Mouse (Mus musculus): ENCODE measurements around the gene Mien1.

The Mien1 gene

GRCm38 (mm10) chr11:98435723-98436122 is 3.1 kb downstream of the Mien1 start:
- ATAC-seq (ENCODE audit: insufficient number of reproducible peaks, low FRiP score, low TSS enrichment) = no peak

- no peak for ATAC-seq (ENCODE audit: insufficient number of reproducible peaks, low FRiP score, low TSS enrichment)
Measured at GRCm38 (mm10) chr11:98431743-98432502, 6.9 kb downstream of the Mien1 start.

DNA sequence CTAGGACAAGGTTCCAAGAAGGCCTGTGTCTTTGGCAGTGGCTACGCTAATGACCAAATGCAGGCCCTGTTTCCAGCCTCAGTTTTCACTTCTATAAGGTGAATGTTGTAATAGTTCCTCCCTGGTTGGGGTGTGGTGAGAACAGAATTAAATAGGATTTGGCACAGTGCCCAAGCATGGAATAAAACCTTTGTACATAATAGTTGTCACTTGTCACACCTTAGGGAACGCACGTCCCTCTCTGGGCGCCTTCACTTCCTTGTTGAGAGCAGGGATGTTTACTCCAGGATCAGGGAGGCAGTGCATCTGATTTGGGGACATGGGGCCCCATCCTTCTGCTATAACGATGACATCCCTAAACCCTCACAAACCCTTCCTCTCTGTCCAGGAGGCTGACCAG is 10.4 kb downstream of the Mien1 start:
- ATAC-seq (ENCODE audit: insufficient number of reproducible peaks, low FRiP score, low TSS enrichment) = no peak

- no peak for ATAC-seq (ENCODE audit: insufficient number of reproducible peaks, low FRiP score, low TSS enrichment)
Measured at GRCm38 (mm10) chr11:98426592-98426991, 12.2 kb downstream of the Mien1 start.

DNA sequence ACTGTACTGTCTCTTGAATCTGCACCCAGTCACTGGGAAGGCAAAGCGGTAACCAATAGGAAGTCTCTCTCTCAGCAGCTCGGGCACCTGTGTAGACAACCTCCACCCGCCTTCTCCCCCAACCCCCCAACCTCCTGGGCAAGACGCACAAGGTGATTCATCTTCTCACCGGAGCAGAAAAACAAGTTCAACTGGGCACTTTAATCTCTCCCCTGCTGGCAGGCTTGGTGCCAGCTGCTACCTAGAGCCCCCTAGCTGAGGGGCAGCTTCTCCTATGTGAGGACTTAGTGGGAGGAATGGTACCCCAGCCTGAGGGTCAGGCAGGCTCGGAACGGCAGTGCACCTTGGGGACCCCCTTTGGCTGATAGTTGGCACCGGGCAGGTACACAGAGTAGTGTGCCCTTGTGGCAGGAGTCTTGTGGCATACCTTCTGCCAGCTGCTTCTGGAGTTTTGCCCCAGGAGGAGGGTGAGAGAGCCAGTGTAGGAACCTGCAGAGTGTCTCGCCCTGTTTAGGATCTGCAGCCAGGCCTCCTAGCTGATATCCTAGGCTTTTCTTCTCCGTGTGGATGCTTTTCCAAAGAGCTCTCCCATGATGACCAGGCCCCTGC is 19.7 kb downstream of the Mien1 start:
- no peak for ATAC-seq (ENCODE audit: insufficient number of reproducible peaks, low FRiP score, low TSS enrichment)

- no peak for ATAC-seq (ENCODE audit: insufficient number of reproducible peaks, low FRiP score, low TSS enrichment)
Measured at GRCm38 (mm10) chr11:98418273-98418672, 20.5 kb downstream of the Mien1 start.

DNA sequence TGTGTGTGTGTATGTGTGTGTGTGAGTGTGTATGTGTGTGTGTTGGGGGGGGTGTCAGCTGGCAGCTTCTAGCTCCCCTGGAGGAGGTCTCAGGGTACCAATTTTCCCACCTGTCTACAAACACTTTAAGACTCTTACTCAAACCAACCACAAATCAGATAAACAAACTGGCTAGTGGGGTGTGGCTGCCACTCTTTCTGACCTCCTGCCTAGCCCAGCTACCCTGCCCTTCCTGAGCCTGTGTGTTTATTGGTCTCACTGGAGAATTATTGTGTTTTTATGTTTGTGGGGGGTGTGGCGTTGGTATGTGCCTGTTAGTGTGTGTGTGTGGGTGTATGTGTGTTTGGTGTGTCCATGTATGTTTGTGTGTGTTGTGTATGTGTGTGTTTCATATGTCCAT is 21.7 kb downstream of the Mien1 start:
- no peak for ATAC-seq (ENCODE audit: insufficient number of reproducible peaks, low FRiP score, low TSS enrichment)

DNA sequence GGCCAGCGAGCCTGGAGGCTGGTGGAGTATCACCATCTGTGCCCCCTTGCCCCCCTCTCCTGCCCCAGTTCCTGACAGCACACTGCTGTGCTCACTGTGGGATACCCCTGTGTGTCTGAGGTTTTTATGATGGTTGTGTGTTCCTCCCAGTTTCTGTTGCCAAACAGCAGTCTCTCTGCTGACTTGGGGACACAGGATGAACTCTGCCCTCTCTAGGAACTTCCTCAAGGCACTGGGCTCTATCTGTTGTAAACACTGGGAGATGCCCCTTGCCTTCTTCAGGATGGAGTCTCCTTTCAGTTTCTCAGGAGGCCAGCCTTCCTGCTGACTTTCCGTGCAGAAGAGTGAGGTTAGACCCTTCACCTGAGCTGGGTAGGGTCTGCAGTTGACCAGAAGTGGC is 24.6 kb downstream of the Mien1 start:
- ATAC-seq (ENCODE audit: insufficient number of reproducible peaks, low FRiP score, low TSS enrichment) = no peak

GRCm38 (mm10) chr11:98413731-98414130 is 25.1 kb downstream of the Mien1 start:
- no peak for ATAC-seq (ENCODE audit: insufficient number of reproducible peaks, low FRiP score, low TSS enrichment)

DNA sequence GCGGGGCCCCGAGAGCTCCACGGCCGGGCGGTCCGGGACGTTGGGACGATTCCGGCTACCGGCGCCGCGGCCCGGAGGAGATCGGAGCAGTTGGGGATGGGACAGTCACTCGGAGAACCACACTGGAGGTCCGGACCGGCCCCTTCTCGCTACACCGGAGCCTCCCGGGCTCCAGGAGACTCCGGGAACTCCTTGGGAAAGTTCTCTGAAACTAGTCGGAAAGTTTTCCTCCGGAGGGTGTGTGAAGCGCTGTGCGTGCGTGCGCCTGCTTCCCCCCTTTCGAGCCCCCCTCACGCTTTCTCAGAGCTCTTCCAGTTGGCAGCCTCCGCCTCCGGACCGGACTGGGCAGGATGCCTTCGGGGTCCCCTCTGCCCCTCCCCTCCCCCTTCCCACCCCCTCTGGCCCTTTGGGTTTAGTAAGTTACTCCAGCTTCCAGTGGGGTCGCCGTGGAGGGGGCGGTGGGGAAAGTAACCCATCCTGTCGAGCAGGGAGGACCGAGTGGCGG is 25.9 kb downstream of the Mien1 start:
- ATAC-seq (ENCODE audit: insufficient number of reproducible peaks, low FRiP score, low TSS enrichment) = no peak

DNA sequence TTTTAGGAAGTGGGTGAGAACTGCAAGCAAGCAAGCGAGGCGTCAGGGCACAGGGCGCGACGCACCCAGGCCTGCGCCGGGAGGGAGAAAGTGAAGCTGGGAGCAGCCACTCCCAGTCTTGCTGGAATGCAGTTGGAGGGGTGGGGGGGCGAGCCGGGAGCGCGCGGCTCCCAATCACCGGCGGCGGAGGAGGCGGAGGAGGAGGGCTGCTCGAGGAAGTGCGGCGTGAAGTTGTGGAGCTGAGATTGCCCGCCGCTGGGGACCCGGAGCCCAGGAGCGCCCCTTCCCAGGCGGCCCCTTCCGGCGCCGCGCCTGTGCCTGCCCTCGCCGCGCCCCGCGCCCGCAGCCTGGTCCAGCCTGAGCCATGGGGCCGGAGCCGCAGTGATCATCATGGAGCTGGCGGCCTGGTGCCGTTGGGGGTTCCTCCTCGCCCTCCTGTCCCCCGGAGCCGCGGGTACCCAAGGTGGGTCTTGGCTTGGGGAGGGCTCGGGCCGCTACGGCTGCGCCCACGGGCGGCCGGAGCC is 26.5 kb downstream of the Mien1 start, which contains the start of gene Erbb2:
Gene Erbb2, plus strand, starts transcription at position 198 of the 524 bp plus-strand sequence.
- ATAC-seq (ENCODE audit: insufficient number of reproducible peaks, low FRiP score, low TSS enrichment) = no peak

DNA sequence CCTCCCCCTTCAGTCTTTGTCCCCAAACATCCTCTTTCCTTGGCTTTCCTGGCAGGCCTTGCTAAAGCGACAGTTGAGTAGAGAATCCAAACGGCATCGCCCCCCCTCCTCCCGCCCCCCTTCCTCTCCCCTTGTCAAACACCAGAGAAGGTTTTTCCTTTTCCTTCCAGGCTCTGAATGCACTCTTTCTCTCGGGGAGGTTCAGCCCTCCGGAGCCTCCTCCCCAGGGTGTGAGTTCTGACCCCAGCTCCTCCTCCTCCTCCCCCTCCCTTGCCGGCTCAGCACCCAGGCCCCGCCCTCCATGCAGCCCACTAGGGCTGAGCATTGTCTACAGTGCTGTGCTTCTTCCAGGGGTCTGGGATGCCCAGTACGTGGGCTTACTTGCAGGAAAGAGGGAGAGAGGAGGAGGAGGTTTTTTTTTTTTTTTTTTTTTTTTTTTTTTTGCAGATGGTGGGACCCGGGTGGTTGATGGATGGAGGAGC is 29.4 kb downstream of the Mien1 start:
- no peak for ATAC-seq (ENCODE audit: insufficient number of reproducible peaks, low FRiP score, low TSS enrichment)

- no peak for ATAC-seq (ENCODE audit: insufficient number of reproducible peaks, low FRiP score, low TSS enrichment)
Measured at GRCm38 (mm10) chr11:98408872-98409271, 29.9 kb downstream of the Mien1 start.

DNA sequence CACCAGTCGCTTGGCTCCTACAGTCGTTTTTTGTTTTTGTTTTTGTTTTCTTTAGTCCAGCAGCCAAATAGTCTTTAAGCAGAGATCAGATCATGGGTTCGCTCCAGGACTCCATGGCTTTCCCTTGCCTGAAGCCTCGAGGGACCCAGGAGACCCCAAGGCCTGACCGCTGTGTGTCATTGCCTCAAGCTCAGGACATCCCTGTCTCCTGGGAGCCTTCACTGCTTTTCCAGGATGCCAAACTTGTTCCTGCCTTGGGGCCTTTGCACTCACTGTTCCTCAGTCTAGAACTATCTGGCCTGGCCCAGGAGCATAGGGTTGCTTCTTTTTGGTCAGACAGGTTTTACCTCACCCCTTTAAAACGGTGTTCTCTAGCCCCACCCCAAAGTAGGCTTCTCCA is 32.2 kb downstream of the Mien1 start:
- ATAC-seq (ENCODE audit: insufficient number of reproducible peaks, low FRiP score, low TSS enrichment) = no peak

- no peak for ATAC-seq (ENCODE audit: insufficient number of reproducible peaks, low FRiP score, low TSS enrichment)
Measured at GRCm38 (mm10) chr11:98400816-98401215, 38.0 kb downstream of the Mien1 start.

GRCm38 (mm10) chr11:98400161-98400726 is 38.5 kb downstream of the Mien1 start, which contains the start of gene Pgap3:
Gene Pgap3, minus strand, starts transcription at chr11:98400490.
- peak; percentile 85 for ATAC-seq (ENCODE audit: insufficient number of reproducible peaks, low FRiP score, low TSS enrichment)

GRCm38 (mm10) chr11:98397946-98398345 is 40.8 kb downstream of the Mien1 start:
- ATAC-seq (ENCODE audit: insufficient number of reproducible peaks, low FRiP score, low TSS enrichment) = no peak

- no peak for ATAC-seq (ENCODE audit: insufficient number of reproducible peaks, low FRiP score, low TSS enrichment)
Measured at GRCm38 (mm10) chr11:98395041-98395440, 43.8 kb downstream of the Mien1 start.

DNA sequence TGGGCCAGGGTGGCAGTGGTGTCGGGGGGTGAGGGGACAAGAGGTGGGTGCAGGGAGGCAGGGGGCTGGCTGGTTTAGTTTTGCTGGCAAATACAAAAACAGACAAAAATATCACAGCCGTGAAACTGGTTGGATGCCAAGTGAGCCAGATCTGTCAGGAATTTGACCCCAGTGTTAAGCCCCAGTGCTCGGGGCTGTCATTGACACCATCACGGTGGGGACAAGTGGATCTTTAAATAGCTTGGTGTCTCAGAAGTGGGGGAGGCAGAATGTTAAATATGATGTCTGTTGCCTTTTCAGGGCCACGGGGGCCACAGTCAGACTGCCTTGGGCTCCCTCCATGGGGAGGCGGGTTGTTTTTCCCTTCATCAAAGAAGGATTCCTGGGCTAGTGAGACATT is 44.5 kb downstream of the Mien1 start:
- no peak for ATAC-seq (ENCODE audit: insufficient number of reproducible peaks, low FRiP score, low TSS enrichment)

DNA sequence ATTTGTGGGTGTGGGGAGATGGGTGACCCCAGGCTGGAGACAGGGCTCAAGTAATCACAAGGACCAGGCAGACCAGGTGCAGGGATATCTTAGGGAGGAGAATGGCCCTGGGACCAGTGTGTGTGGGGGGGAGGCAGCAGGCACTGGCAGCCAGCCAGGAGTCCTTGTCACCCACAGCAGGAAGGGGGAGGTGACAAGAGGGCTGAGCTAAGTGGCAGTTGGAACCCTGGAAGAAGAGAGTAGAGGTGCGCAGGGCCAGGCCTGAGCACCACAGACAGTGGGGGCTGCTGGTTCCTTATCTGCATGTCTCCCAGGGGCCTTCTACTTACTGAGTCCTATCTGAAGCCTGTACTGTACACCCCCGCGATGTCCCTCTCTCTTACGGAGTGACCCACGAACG is 45.5 kb downstream of the Mien1 start:
- ATAC-seq (ENCODE audit: insufficient number of reproducible peaks, low FRiP score, low TSS enrichment) = no peak

GRCm38 (mm10) chr11:98392645-98393044 is 46.1 kb downstream of the Mien1 start:
- ATAC-seq (ENCODE audit: insufficient number of reproducible peaks, low FRiP score, low TSS enrichment) = no peak

Measured in cerebellum, adult (tissue).